Mouse (Mus musculus) limb, embryonic 11.5 days (tissue): ENCODE data around the gene Ppp1r14b. TPM values are rescaled to one million over a fixed set of nuclear protein-coding genes. Genes with fewer than 3 reads are reported as not detected.
A peak's percentile ranks its signal among the peaks of the same experiment; 100 is the strongest.

ENCODE experiments used
- ATAC-seq: fragments of 200-750 bp; cut with Nextera tagmentation; 2 replicates; pipeline ENCODE4 v1.8.0; 2017; ENCODE audit warnings: low read depth; ENCODE audit not compliant: insufficient number of reproducible peaks, low FRiP score, low TSS enrichment
- DNase-seq: peaks from one replicate; pipeline ENCODE4 v3.0.0-alpha.2; 2015; ENCODE audit warnings: low spot score
- H3K27ac ChIP-seq: fragments of 300-500 bp; sonication (generic); replicated peaks from 2 replicates; pipeline ENCODE4 v1.5.1; 2014; ENCODE audit warnings: low read depth, mild to moderate bottlenecking, low read length
- H3K27me3 ChIP-seq: fragments of 300-500 bp; sonication (generic); 2 replicates; pipeline ENCODE4 v1.6.1; 2014; ENCODE audit warnings: mild to moderate bottlenecking, low read length, mixed read lengths; ENCODE audit not compliant: control insufficient read depth, insufficient read depth
- H3K36me3 ChIP-seq: fragments of 300-500 bp; sonication (generic); 2 replicates; pipeline ENCODE4 v1.6.1; 2014; ENCODE audit warnings: mild to moderate bottlenecking, low read length, moderate library complexity, mixed read lengths; ENCODE audit not compliant: control insufficient read depth, insufficient read depth
- H3K4me1 ChIP-seq: fragments of 300-500 bp; sonication (generic); 2 replicates; pipeline ENCODE4 v1.6.1; 2014; ENCODE audit warnings: low read length, mixed read lengths; ENCODE audit not compliant: control insufficient read depth, insufficient read depth
- H3K4me2 ChIP-seq: fragments of 300-500 bp; sonication (generic); 2 replicates; pipeline ENCODE4 v1.6.1; 2014; ENCODE audit warnings: low read depth, mild to moderate bottlenecking, moderate library complexity; ENCODE audit not compliant: severe bottlenecking
- H3K4me3 ChIP-seq: fragments of 300-500 bp; sonication (generic); 2 replicates; pipeline ENCODE4 v1.5.1; 2014; ENCODE audit warnings: low read depth, low read length
- H3K9ac ChIP-seq: fragments of 300-500 bp; sonication (generic); 2 replicates; pipeline ENCODE4 v1.6.1; 2014; ENCODE audit warnings: mild to moderate bottlenecking, low read length
- H3K9me3 ChIP-seq: fragments of 300-500 bp; sonication (generic); 2 replicates; pipeline ENCODE4 v1.6.1; 2016; ENCODE audit warnings: low read length; ENCODE audit not compliant: control insufficient read depth
- WGBS: fragments of 180-500 bp; shearing (Covaris S2); extraction: QIAGEN DNeasy Blood & Tissue Kit; methylation state at CpG from one replicate; pipeline ENCODE4 v1.1.7; 2014; 5-methylcytosine and 5-hydroxymethylcytosine counted together
- polyA plus RNA-seq: library from polyadenylated mRNA; unstranded; fragments of >200 nt; fragmentation: Nextera tagmentation; extraction: Ambion mirVana; gene quantifications from 2 replicates; pipeline ENCODE4 v1.2.1, GENCODE M21; 2014

The Ppp1r14b gene
- polyA plus RNA-seq, 1 experiment from 2014 or later, result 282 TPM

- Histone ChIP-seq H3K4me3 (peak within 1 kb of the TSS; percentile 45), H3K4me1 (peaks cover 25% of the 10 kb centered on the region)
Measured at GRCm38 (mm10) chr19:6992011-6992858, 17.5 kb downstream of the Ppp1r14b start, which contains the start of gene Dnajc4. Dnajc4 (minus strand) TSS chr19:6992572.

GRCm38 (mm10) chr19:6993011-6993770 is 18.4 kb downstream of the Ppp1r14b start:
- Histone ChIP-seq H3K9me3 (no peaks in the 10 kb centered on the region), H3K9ac (peak overlapping the region; percentile 54), H3K27me3 (no peaks in the 10 kb centered on the region), H3K27ac (no peak overlapping the region), H3K4me2 (peak overlapping the region; percentile 95), H3K36me3 (peaks cover 2% of the 10 kb centered on the region; the same call in 1 of the 2 replicates), H3K4me1 (peaks cover 21% of the 10 kb centered on the region), H3K4me3 (peak overlapping the region; percentile 45)
- WGBS, result 61% methylated on average over 14 of the region's 14 CpGs
- ATAC-seq (no peak), DNase-seq (no peak)

More at GRCm38 (mm10) chr19:6992011-6992858, 17.5 kb downstream of the Ppp1r14b start, which contains the start of gene Dnajc4:
- H3K27me3 ChIP-seq, result no peaks in the 10 kb centered on the region
- 3% methylated on average over 37 of the region's 37 CpGs for WGBS
- DNase-seq (peak; percentile 96), ATAC-seq (peak; percentile 86)
- H3K36me3 ChIP-seq, result no peaks in the 10 kb centered on the region
- peak within 1 kb of the TSS; percentile 70 for H3K9ac ChIP-seq
- H3K9me3 ChIP-seq, result no peaks in the 10 kb centered on the region
- H3K4me2 ChIP-seq, result peak within 1 kb of the TSS; percentile 95
- H3K27ac ChIP-seq, result no peak within 1 kb of the TSS

- Histone ChIP-seq H3K4me2 (no peak overlapping the region), H3K27me3 (no peaks in the 10 kb centered on the region), H3K4me3 (no peak overlapping the region), H3K9me3 (no peaks in the 10 kb centered on the region), H3K27ac (no peak overlapping the region), H3K9ac (no peak overlapping the region), H3K36me3 (peaks cover 6% of the 10 kb centered on the region; the same call in 1 of the 2 replicates), H3K4me1 (peaks cover 20% of the 10 kb centered on the region)
- ATAC-seq, result no peak
- 90% methylated on average over 8 of the region's 8 CpGs for WGBS
- DNase-seq, result no peak
Measured at GRCm38 (mm10) chr19:6994002-6994401, 19.2 kb downstream of the Ppp1r14b start.

GRCm38 (mm10) chr19:6994489-6994888 is 19.7 kb downstream of the Ppp1r14b start:
- peak overlapping the region; percentile 2; the same call in 1 of the 2 replicates for H3K4me2 ChIP-seq
- H3K27me3 ChIP-seq, result no peaks in the 10 kb centered on the region
- no peak for DNase-seq
- 78% methylated on average over 8 of the region's 8 CpGs for WGBS
- H3K27ac ChIP-seq, result no peak overlapping the region
- no peak overlapping the region for H3K4me3 ChIP-seq
- no peak for ATAC-seq
- H3K4me1 ChIP-seq, result peaks cover 20% of the 10 kb centered on the region
- peaks cover 10% of the 10 kb centered on the region for H3K36me3 ChIP-seq
- no peaks in the 10 kb centered on the region for H3K9me3 ChIP-seq
- H3K9ac ChIP-seq, result no peak overlapping the region

- Histone ChIP-seq H3K27me3 (no peaks in the 10 kb centered on the region), H3K36me3 (peaks cover 10% of the 10 kb centered on the region), H3K4me1 (peaks cover 20% of the 10 kb centered on the region), H3K27ac (0 out of 2 replicates have a peak overlapping the region, but pooled peaks have one; percentile 33), H3K4me2 (peak overlapping the region; percentile 82), H3K9me3 (no peaks in the 10 kb centered on the region), H3K4me3 (peak overlapping the region; percentile 52), H3K9ac (peak overlapping the region; percentile 55)
- DNase-seq (no peak), ATAC-seq (no peak)
- WGBS, result 49% methylated on average over 21 of the region's 21 CpGs
Measured at GRCm38 (mm10) chr19:6995255-6995991, 20.7 kb downstream of the Ppp1r14b start.

- under 1% methylated on average over 24 of the region's 24 CpGs for WGBS
- DNase-seq (peak; percentile 90), ATAC-seq (peak; percentile 61; the same call in 1 of the 2 replicates)
- Histone ChIP-seq H3K4me2 (peak within 1 kb of the TSS; percentile 82), H3K4me1 (peaks cover 20% of the 10 kb centered on the region), H3K9me3 (no peaks in the 10 kb centered on the region), H3K27me3 (no peaks in the 10 kb centered on the region), H3K4me3 (peak within 1 kb of the TSS; percentile 52), H3K9ac (peak within 1 kb of the TSS; percentile 72), H3K27ac (peak within 1 kb of the TSS; percentile 33; the same call in 1 of the 2 replicates), H3K36me3 (peaks cover 10% of the 10 kb centered on the region)
Measured at GRCm38 (mm10) chr19:6996006-6996405, 21.2 kb downstream of the Ppp1r14b start, which contains the start of the genes Nudt22 and Trpt1. Nudt22 (minus strand) TSS chr19:6996117. Trpt1 (plus strand) TSS chr19:6996131.

GRCm38 (mm10) chr19:6997721-6998290 is 23.0 kb downstream of the Ppp1r14b start:
- Histone ChIP-seq H3K4me1 (peaks cover 16% of the 10 kb centered on the region), H3K36me3 (peaks cover 12% of the 10 kb centered on the region), H3K27me3 (no peaks in the 10 kb centered on the region), H3K9ac (no peak overlapping the region), H3K4me3 (no peak overlapping the region), H3K4me2 (no peak overlapping the region), H3K27ac (no peak overlapping the region), H3K9me3 (no peaks in the 10 kb centered on the region)
- DNase-seq (no peak), ATAC-seq (no peak)
- 82% methylated on average over 9 of the region's 9 CpGs for WGBS
